Mouse (Mus musculus) G1E (cell line): ENCODE measurements at regions not wholly inside any gene's neighbourhood (a gene's known extent, or its start where the extent isn't known, plus 50 kb on each side); places are given as distances from the start of the nearest gene placed in this dataset.

Source experiments
- CTCF ChIP-seq: IDR thresholded peaks from 2 replicates; pipeline ENCODE4 v1.5.1; 2012; ENCODE audit warnings: low read depth, low read length, inconsistent platforms, mixed read lengths
- GATA1 ChIP-seq: IDR thresholded peaks from 2 replicates; pipeline ENCODE4 v1.6.1; 2012; ENCODE audit warnings: borderline replicate concordance, low read length, inconsistent platforms, mixed read lengths
- POLR2AphosphoS5 ChIP-seq: IDR thresholded peaks from 2 replicates; pipeline ENCODE4 v1.6.1; 2012; ENCODE audit warnings: low read depth, low read length, inconsistent platforms; ENCODE audit not compliant: insufficient replicate concordance
- TAL1 ChIP-seq: conservative IDR thresholded peaks from 2 replicates; pipeline ENCODE4 v1.6.1; 2012; ENCODE audit warnings: low read depth, low read length, inconsistent platforms, mixed read lengths

DNA sequence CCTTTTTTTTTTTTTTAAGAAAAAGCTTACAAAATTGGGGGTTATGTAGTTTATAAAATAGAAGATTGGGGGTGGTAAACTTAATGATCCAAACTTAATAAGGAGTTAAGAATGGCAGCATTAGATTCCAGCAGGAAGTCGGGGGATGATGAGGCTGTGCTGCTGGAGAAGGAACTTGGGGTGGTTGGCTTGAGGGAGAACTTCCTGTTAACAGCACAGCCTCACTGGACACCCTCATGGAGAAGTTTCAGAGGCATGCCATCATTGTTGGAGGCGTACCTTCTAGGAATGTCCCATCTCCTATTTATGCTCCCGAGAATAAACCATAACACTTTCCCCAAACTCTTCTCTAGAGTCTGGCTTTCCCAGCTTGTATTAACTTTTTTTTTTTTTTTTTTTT lies 126.7 kb upstream of the Smim15 start:
- TF ChIP-seq CTCF (no peak), GATA1 (no peak), TAL1 (no peak), POLR2AphosphoS5 (no peak)
